Mouse (Mus musculus): ENCODE measurements around the gene Ankra2.

Ankra2 gene

GRCm38 (mm10) chr13:98317911-98318310 is 55.0 kb downstream of the Ankra2 start:
- in situ Hi-C loops (cut with MboI; ENCODE audit: unreplicated experiment in 2 of 2), result loop anchor here (10.0 to 25.0 kb wide), 3 partner anchors 53 to 1019 kb away; partner anchors contain the start of genes Ankra2 (in 1 of the 2), Mrps27 (in 1 of the 2), Ptcd2 (in 1 of the 2) and Utp15 (in 1 of the 2)

All from v-Abl transformed pro-B cells (cell line).